Mouse (Mus musculus): ENCODE results near the gene Pigw. TPM values are rescaled to one million over a fixed set of nuclear protein-coding genes. Genes with fewer than 3 reads are reported as not detected.

Pigw gene
- polyA plus RNA-seq, 1 experiment from 2014 or later: 3.7 TPM

DNA sequence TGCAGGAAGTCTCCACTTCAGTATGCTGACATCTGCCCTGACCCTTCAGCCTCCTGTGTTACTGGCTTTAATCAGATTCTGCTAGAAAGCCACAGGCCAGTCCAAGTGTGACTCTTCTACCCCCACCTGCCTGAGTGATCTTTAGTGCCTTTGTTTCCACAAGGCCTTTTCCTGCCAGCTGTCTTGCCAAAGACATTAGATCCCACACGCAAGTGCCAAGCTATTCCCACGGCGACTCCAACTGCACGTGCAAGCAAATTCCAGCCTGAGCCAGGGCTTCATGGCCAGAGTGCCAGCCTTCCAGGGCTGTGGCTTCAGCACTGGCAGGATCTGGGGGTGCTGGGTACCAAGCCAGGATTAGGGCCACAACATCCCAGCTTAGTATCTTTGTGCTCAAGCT is 30.3 kb upstream of the Pigw start:
- ATAC-seq (replicated peaks; ENCODE audit: low FRiP score) (no peak), DNase-seq (ENCODE audit: low spot score) (no peak)
- Histone ChIP-seq H3K4me1 (replicated peaks; ENCODE audit: control insufficient read depth, insufficient read depth, low read length) (no peaks in the 10 kb centered on the region; the same call in 1 of the 2 replicates), H3K27ac (ENCODE audit: low read depth, low read length) (no peak overlapping the region), H3K9me3 (ENCODE audit: control insufficient read depth, low read length) (no peaks in the 10 kb centered on the region), H3K4me3 (ENCODE audit: low read depth, low read length) (no peak overlapping the region), H3K4me2 (ENCODE audit: low read depth, low read length, severe bottlenecking) (no peak overlapping the region), H3K36me3 (ENCODE audit: control insufficient read depth, insufficient read depth, low read length) (peaks cover 6% of the 10 kb centered on the region), H3K27me3 (ENCODE audit: control insufficient read depth, insufficient read depth, low read length) (no peaks in the 10 kb centered on the region), H3K9ac (ENCODE audit: low read length) (no peak overlapping the region)
- WGBS: 90% methylated on average over 4 of the region's 4 CpGs

DNA sequence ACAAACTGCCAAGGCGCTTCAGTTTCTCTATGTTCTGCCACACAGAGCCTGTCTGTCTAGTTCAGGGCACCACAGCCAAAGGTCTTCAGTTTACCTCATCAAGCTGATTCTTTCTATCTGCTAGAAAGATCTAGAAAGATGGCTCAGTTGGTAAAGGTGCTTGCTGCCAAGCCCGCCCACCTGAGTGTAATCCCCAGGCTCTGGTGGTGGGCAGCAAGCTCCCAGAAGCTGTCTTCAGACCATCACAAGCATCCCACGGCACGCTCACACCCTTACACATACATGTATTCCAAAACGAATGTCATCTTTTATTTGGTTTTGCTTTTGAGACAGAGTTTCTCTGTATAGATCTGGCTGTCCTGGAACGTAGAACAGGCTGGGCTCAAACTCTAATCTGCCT is 28.4 kb upstream of the Pigw start:
- no peak for ATAC-seq (replicated peaks; ENCODE audit: low FRiP score)
- Histone ChIP-seq H3K9ac (ENCODE audit: low read length) (no peak overlapping the region), H3K4me2 (ENCODE audit: low read depth, low read length, severe bottlenecking) (no peak overlapping the region), H3K36me3 (ENCODE audit: control insufficient read depth, insufficient read depth, low read length) (peaks cover 6% of the 10 kb centered on the region), H3K4me3 (ENCODE audit: low read depth, low read length) (no peak overlapping the region), H3K4me1 (replicated peaks; ENCODE audit: control insufficient read depth, insufficient read depth, low read length) (no peaks in the 10 kb centered on the region), H3K27me3 (ENCODE audit: control insufficient read depth, insufficient read depth, low read length) (no peaks in the 10 kb centered on the region), H3K27ac (ENCODE audit: low read depth, low read length) (no peak overlapping the region), H3K9me3 (ENCODE audit: control insufficient read depth, low read length) (no peaks in the 10 kb centered on the region)
- no peak for DNase-seq (ENCODE audit: low spot score)
- 93% methylated on average over 6 of the region's 6 CpGs for WGBS

DNA sequence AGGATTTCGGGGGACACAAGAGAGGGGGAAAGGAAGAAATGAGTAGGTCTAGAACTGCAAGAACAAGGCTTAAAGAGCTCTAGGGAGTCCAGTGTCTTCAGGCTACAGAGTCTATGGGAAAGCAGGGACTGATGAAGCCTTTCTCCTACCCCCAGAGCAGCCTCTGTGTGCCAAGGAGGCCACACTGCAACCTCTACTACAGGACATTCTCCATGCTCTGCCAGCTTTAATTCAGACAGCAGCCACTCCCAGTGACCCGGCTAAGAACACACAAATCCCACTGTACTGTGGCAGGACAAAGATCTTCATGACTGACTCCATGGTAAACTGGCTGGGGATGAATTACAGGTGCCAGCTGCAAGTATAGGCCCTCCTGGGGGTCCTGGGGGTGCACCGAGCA is 27.0 kb upstream of the Pigw start:
- Histone ChIP-seq H3K9me3 (ENCODE audit: control insufficient read depth, low read length) (no peaks in the 10 kb centered on the region), H3K36me3 (ENCODE audit: control insufficient read depth, insufficient read depth, low read length) (peaks cover 8% of the 10 kb centered on the region), H3K4me2 (ENCODE audit: low read depth, low read length, severe bottlenecking) (no peak overlapping the region), H3K9ac (ENCODE audit: low read length) (no peak overlapping the region), H3K27me3 (ENCODE audit: control insufficient read depth, insufficient read depth, low read length) (no peaks in the 10 kb centered on the region), H3K4me1 (replicated peaks; ENCODE audit: control insufficient read depth, insufficient read depth, low read length) (no peaks in the 10 kb centered on the region), H3K4me3 (ENCODE audit: low read depth, low read length) (no peak overlapping the region), H3K27ac (ENCODE audit: low read depth, low read length) (no peak overlapping the region)
- 79% methylated on average over 3 of the region's 3 CpGs for WGBS
- ATAC-seq (replicated peaks; ENCODE audit: low FRiP score): no peak
- no peak for DNase-seq (ENCODE audit: low spot score)

DNA sequence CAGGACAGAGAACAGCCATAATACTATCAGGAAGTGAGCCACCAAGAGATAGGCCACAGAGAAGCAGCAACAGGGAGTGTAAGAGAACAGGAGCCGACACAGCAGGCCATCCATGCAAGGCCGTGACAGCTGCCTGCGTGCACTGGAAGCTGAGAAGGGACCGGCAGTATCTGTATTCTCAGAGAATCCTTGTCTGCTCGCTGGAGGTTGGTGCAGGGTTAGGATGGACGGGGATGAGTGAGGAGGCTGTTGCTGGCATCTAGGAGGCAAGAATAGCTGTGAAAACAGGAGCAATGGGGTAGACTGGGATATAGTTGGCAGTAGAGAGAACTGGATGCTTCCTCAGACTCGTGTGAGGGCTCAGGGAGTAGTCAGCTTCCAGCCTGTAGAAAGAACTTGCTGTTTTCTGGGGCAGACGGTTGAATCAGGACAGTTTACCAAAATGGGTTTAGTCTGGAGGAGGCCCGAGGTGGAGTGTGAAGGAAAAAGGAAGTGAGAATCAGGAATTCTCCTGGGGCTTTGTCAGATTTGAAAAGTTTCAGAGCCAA is 24.6 kb upstream of the Pigw start:
- H3K27ac ChIP-seq (ENCODE audit: low read depth, low read length): no peak overlapping the region
- no peaks in the 10 kb centered on the region for H3K27me3 ChIP-seq (ENCODE audit: control insufficient read depth, insufficient read depth, low read length)
- DNase-seq (ENCODE audit: low spot score) (no peak), ATAC-seq (replicated peaks; ENCODE audit: low FRiP score) (no peak)
- WGBS: 92% methylated on average over 9 of the region's 9 CpGs
- H3K9ac ChIP-seq (ENCODE audit: low read length): no peak overlapping the region
- H3K4me2 ChIP-seq (ENCODE audit: low read depth, low read length, severe bottlenecking): no peak overlapping the region
- no peak overlapping the region for H3K4me3 ChIP-seq (ENCODE audit: low read depth, low read length)
- H3K4me1 ChIP-seq (replicated peaks; ENCODE audit: control insufficient read depth, insufficient read depth, low read length): no peaks in the 10 kb centered on the region
- H3K36me3 ChIP-seq (ENCODE audit: control insufficient read depth, insufficient read depth, low read length): peaks cover 15% of the 10 kb centered on the region
- no peaks in the 10 kb centered on the region for H3K9me3 ChIP-seq (ENCODE audit: control insufficient read depth, low read length)

DNA sequence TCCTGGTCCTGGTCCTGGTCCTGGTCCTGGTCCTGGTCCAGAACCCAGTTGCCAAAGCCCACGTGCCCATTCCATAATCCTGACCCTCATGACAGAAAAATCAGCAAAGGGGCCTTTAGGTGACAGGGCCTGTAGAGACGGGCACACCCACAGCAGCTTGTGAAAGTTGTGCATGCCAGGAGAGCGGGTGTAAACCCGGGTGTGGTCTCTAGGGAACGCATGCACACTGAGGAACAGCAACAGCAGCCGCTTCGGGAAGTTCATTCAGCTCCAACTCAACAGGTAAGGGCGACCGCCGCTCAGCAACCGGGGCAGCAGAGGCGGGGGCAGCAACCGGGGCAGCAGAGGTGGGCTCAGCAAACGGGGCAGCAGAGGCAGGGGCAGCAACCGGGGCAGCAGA is 13.0 kb upstream of the Pigw start:
- no peak overlapping the region for H3K4me2 ChIP-seq (ENCODE audit: low read depth, low read length, severe bottlenecking)
- peaks cover 3% of the 10 kb centered on the region; the same call in 1 of the 2 replicates for H3K36me3 ChIP-seq (ENCODE audit: control insufficient read depth, insufficient read depth, low read length)
- no peaks in the 10 kb centered on the region for H3K27me3 ChIP-seq (ENCODE audit: control insufficient read depth, insufficient read depth, low read length)
- H3K9ac ChIP-seq (ENCODE audit: low read length): no peak overlapping the region
- DNase-seq (ENCODE audit: low spot score) (no peak), ATAC-seq (replicated peaks; ENCODE audit: low FRiP score) (no peak)
- no peak overlapping the region for H3K4me3 ChIP-seq (ENCODE audit: low read depth, low read length)
- no peaks in the 10 kb centered on the region for H3K4me1 ChIP-seq (replicated peaks; ENCODE audit: control insufficient read depth, insufficient read depth, low read length)
- 91% methylated on average over 15 of the region's 15 CpGs for whole genome bisulfite sequencing
- H3K9me3 ChIP-seq (ENCODE audit: control insufficient read depth, low read length): no peaks in the 10 kb centered on the region
- no peak overlapping the region for H3K27ac ChIP-seq (ENCODE audit: low read depth, low read length)

DNA sequence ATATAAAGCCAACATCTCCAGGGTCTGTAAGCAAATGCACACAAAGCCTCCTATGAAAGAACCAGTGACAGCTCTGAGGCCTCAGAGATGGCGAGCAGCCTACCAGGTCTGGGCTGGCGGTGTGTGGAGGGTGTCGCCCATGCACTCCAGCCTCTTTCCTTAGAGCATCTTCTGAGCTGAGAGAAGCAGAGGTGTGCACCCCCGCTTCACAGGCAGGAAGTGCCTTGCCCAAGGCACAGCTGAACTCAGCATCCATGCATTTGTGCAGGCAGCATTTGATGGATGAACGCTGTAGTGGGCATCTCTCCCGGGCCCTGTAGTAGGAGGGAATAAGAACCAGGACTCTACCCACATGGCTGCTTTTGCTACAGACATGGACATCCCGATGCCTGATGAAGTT is 11.6 kb upstream of the Pigw start:
- Histone ChIP-seq H3K4me1 (replicated peaks; ENCODE audit: control insufficient read depth, insufficient read depth, low read length) (no peaks in the 10 kb centered on the region), H3K27me3 (ENCODE audit: control insufficient read depth, insufficient read depth, low read length) (no peaks in the 10 kb centered on the region), H3K9me3 (ENCODE audit: control insufficient read depth, low read length) (no peaks in the 10 kb centered on the region), H3K9ac (ENCODE audit: low read length) (no peak overlapping the region), H3K36me3 (ENCODE audit: control insufficient read depth, insufficient read depth, low read length) (no peaks in the 10 kb centered on the region; the same call in 1 of the 2 replicates), H3K27ac (ENCODE audit: low read depth, low read length) (no peak overlapping the region), H3K4me2 (ENCODE audit: low read depth, low read length, severe bottlenecking) (no peak overlapping the region), H3K4me3 (ENCODE audit: low read depth, low read length) (no peak overlapping the region)
- 92% methylated on average over 7 of the region's 7 CpGs for WGBS
- DNase-seq (ENCODE audit: low spot score): no peak
- ATAC-seq (replicated peaks; ENCODE audit: low FRiP score): no peak

DNA sequence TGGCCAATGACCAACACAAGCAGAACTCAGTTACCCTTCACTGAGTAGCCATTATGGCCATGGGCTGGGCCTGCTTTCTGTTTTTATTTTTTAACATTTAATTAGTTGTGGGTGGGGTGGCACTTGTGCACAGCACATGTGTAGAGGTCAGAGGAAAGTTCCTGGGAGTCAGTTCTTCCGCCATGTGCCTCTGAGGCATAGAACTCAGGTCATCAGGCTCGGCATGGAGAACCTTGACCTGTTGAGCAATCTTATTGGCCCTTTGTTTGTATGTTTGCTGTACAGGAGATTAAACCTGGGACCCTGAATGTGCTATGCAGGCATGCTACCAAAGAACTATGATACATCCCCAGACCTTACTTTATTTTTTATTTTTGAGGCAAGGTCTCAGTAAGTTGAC is 9.4 kb upstream of the Pigw start:
- DNase-seq (ENCODE audit: low spot score): no peak
- Histone ChIP-seq H3K9ac (ENCODE audit: low read length) (no peak overlapping the region), H3K4me3 (ENCODE audit: low read depth, low read length) (no peak overlapping the region), H3K4me2 (ENCODE audit: low read depth, low read length, severe bottlenecking) (no peak overlapping the region), H3K9me3 (ENCODE audit: control insufficient read depth, low read length) (no peaks in the 10 kb centered on the region), H3K27me3 (ENCODE audit: control insufficient read depth, insufficient read depth, low read length) (no peaks in the 10 kb centered on the region), H3K27ac (ENCODE audit: low read depth, low read length) (no peak overlapping the region), H3K4me1 (replicated peaks; ENCODE audit: control insufficient read depth, insufficient read depth, low read length) (no peaks in the 10 kb centered on the region), H3K36me3 (ENCODE audit: control insufficient read depth, insufficient read depth, low read length) (peaks cover 2% of the 10 kb centered on the region; the same call in 1 of the 2 replicates)
- ATAC-seq (replicated peaks; ENCODE audit: low FRiP score): no peak
- WGBS: 92% methylated on average over 2 of the region's 2 CpGs

DNA sequence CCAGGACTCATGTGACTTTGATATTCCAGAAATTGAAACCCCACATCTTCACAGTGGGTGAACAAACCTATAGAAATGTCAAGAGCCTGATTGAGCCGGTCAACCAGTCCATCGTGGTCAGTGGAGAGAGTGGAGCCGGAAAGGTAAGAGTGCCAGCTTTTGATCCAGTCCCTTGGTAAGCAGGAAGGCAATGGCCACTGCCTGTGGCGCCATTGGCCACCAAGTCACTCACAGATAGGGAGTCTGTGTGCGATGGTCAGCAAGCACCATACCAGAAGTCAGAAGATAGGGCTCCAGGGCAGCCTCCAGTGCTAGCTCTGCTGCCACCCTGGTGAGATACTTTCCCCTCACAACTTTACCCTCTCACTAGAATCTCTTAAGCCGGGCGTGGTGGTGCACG is 7.9 kb upstream of the Pigw start:
- DNase-seq (ENCODE audit: low spot score): no peak
- peaks cover 2% of the 10 kb centered on the region; the same call in 1 of the 2 replicates for H3K36me3 ChIP-seq (ENCODE audit: control insufficient read depth, insufficient read depth, low read length)
- ATAC-seq (replicated peaks; ENCODE audit: low FRiP score): no peak
- H3K9me3 ChIP-seq (ENCODE audit: control insufficient read depth, low read length): no peaks in the 10 kb centered on the region
- no peak overlapping the region for H3K4me3 ChIP-seq (ENCODE audit: low read depth, low read length)
- WGBS: 97% methylated on average over 8 of the region's 8 CpGs
- H3K27me3 ChIP-seq (ENCODE audit: control insufficient read depth, insufficient read depth, low read length): no peaks in the 10 kb centered on the region
- H3K9ac ChIP-seq (ENCODE audit: low read length): no peak overlapping the region
- no peak overlapping the region for H3K4me2 ChIP-seq (ENCODE audit: low read depth, low read length, severe bottlenecking)
- H3K27ac ChIP-seq (ENCODE audit: low read depth, low read length): no peak overlapping the region
- no peaks in the 10 kb centered on the region for H3K4me1 ChIP-seq (replicated peaks; ENCODE audit: control insufficient read depth, insufficient read depth, low read length)

DNA sequence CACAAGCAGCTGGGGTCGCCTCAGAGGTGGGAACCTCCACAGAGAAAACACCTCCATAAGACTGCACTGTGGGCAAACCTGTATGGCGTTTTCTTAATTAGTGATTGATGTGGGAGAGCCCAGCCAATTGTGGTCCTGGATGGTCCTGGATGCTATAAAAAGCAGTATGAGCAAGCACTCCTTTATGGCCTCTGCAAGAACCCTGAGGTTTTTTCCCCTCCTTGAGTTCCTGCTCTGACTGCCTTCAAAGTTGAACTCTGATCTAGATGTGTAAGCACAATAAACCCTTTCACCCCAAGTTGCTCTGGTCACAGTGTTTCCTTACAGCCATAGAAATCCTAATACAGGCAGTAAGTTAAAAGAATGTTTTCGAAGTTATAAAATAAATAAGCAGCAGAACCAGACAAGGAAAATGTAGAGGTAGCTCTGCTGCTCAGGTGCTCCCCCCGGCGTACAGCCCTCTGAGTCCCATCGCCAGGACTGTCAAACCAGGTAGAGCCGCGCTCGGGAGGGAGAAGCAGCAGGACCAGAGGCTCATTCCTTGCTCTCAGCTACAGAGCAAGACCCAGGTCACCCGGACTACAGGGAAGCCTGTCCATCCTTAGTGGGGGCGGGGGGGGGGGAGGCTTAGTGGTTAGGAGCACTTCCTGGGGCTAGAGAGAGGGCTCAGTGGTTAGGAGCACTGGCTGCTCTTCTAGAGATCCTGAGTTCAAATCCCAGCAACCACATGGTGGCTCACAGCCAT is 6.9 kb upstream of the Pigw start:
- Histone ChIP-seq H3K9me3 (ENCODE audit: control insufficient read depth, low read length) (no peaks in the 10 kb centered on the region), H3K4me1 (replicated peaks; ENCODE audit: control insufficient read depth, insufficient read depth, low read length) (no peaks in the 10 kb centered on the region), H3K4me3 (ENCODE audit: low read depth, low read length) (no peak overlapping the region), H3K27me3 (ENCODE audit: control insufficient read depth, insufficient read depth, low read length) (no peaks in the 10 kb centered on the region), H3K36me3 (ENCODE audit: control insufficient read depth, insufficient read depth, low read length) (peaks cover 2% of the 10 kb centered on the region; the same call in 1 of the 2 replicates), H3K4me2 (ENCODE audit: low read depth, low read length, severe bottlenecking) (no peak overlapping the region), H3K27ac (ENCODE audit: low read depth, low read length) (no peak overlapping the region), H3K9ac (ENCODE audit: low read length) (no peak overlapping the region)
- DNase-seq (ENCODE audit: low spot score): no peak
- whole genome bisulfite sequencing: 90% methylated on average over 11 of the region's 11 CpGs
- ATAC-seq (replicated peaks; ENCODE audit: low FRiP score): no peak
